Mouse (Mus musculus) myocyte (in vitro differentiated cells): Measurements from ENCODE around the gene Noxo1. TPM values are rescaled to one million over a fixed set of nuclear protein-coding genes. Genes with fewer than 3 reads are reported as not detected.
A peak's percentile ranks its signal among the peaks of the same experiment; 100 is the strongest.

Experiments
- H3K27me3 ChIP-seq: one replicate; pipeline ENCODE4 v1.6.1; 2011; ENCODE audit not compliant: control insufficient read depth, insufficient read depth, insufficient read length
- H3K36me3 ChIP-seq: one replicate; pipeline ENCODE4 v1.6.1; 2011; ENCODE audit not compliant: control insufficient read depth, insufficient read depth
- H3K4me2 ChIP-seq: one replicate; pipeline ENCODE4 v1.6.1; 2011; ENCODE audit warnings: low read depth, control low read depth
- H3K4me3 ChIP-seq: one replicate; pipeline ENCODE4 v1.5.1; 2011; ENCODE audit warnings: mild to moderate bottlenecking, control low read depth, moderate library complexity
- H3K79me2 ChIP-seq: one replicate; pipeline ENCODE4 v1.6.1; 2011; ENCODE audit not compliant: control insufficient read depth, insufficient read depth
- H3ac ChIP-seq: one replicate; pipeline ENCODE4 v1.6.1; 2011; ENCODE audit not compliant: control insufficient read depth, insufficient read length
- CEBPB ChIP-seq: IDR thresholded peaks from 2 replicates; pipeline ENCODE4 v1.6.1; 2011; ENCODE audit warnings: mild to moderate bottlenecking, moderate library complexity; ENCODE audit not compliant: poor library complexity, insufficient read depth, severe bottlenecking
- E2F4 ChIP-seq: IDR thresholded peaks from one replicate; pipeline ENCODE4 v1.6.1; 2011; ENCODE audit warnings: mild to moderate bottlenecking, control low read depth, moderate library complexity; ENCODE audit not compliant: insufficient read depth
- MAX ChIP-seq: IDR thresholded peaks from one replicate; pipeline ENCODE4 v1.6.1; 2011; ENCODE audit warnings: low read depth, mild to moderate bottlenecking, control low read depth
- MYOD1 ChIP-seq, 3 experiments: IDR thresholded peaks; one replicate each; pipeline ENCODE4 v1.6.1; 2011; ENCODE audit warnings: control low read depth in 2 of 3, low read depth in 2 of 3, mild to moderate bottlenecking in 2 of 3, moderate library complexity in 1 of 3; ENCODE audit not compliant: insufficient read length in 2 of 3, control insufficient read depth in 1 of 3
- MYOG ChIP-seq, 3 experiments: IDR thresholded peaks; one replicate each; pipeline ENCODE4 v1.6.1; 2011; ENCODE audit warnings: control low read depth in 2 of 3, low read depth in 2 of 3, mild to moderate bottlenecking in 2 of 3; ENCODE audit not compliant: insufficient read length in 2 of 3, control insufficient read depth in 1 of 3, insufficient read depth in 1 of 3
- POLR2A ChIP-seq: IDR thresholded peaks from one replicate; pipeline ENCODE4 v1.6.1; 2011; ENCODE audit warnings: low read depth, mild to moderate bottlenecking, control low read depth, moderate library complexity; ENCODE audit not compliant: insufficient read length
- POLR2AphosphoS2 ChIP-seq: IDR thresholded peaks from one replicate; pipeline ENCODE4 v1.6.1; 2011; ENCODE audit warnings: low read depth, control low read depth; ENCODE audit not compliant: insufficient read length
- REST ChIP-seq: IDR thresholded peaks from one replicate; pipeline ENCODE4 v1.6.1; 2011; ENCODE audit warnings: mild to moderate bottlenecking, control low read depth, moderate library complexity; ENCODE audit not compliant: insufficient read depth, insufficient read length
- SRF ChIP-seq: IDR thresholded peaks from one replicate; pipeline ENCODE4 v1.6.1; 2011; ENCODE audit warnings: low read depth; ENCODE audit not compliant: control insufficient read depth, insufficient read length
- TCF12 ChIP-seq: IDR thresholded peaks from one replicate; pipeline ENCODE4 v1.6.1; 2011; ENCODE audit warnings: mild to moderate bottlenecking, control low read depth; ENCODE audit not compliant: poor library complexity, insufficient read depth, severe bottlenecking
- TCF3 ChIP-seq: IDR thresholded peaks from one replicate; pipeline ENCODE4 v1.6.1; 2011; ENCODE audit warnings: low read depth, control low read depth; ENCODE audit not compliant: insufficient read length
- USF1 ChIP-seq: IDR thresholded peaks from one replicate; pipeline ENCODE4 v1.6.1; 2011; ENCODE audit warnings: low read depth, mild to moderate bottlenecking, control low read depth, moderate library complexity
- polyA plus RNA-seq: library from polyadenylated mRNA; unstranded; fragments of >200 nt; fragmentation: generic; extraction: Trizol; gene quantifications from one replicate; pipeline ENCODE4 v1.2.1, GENCODE M21; 2012; ENCODE audit warnings: missing spikeins

Gene Noxo1
- polyA plus RNA-seq, 1 experiment, result 0.54 TPM

- peak within 1 kb of the TSS; percentile 5 for H3ac ChIP-seq
- peaks cover 16% of the 10 kb centered on the region for H3K79me2 ChIP-seq
- TF ChIP-seq E2F4 (peak; percentile 2), MYOD1 (IDR thresholded peaks at IDR 0.05; ENCODE audit: control insufficient read depth in 1 of 3, insufficient read length in 2 of 3, low read depth in 2 of 3) (no peak), SRF (peak; percentile 72), CEBPB (no peak), POLR2AphosphoS2 (peak; percentile 94), TCF12 (no peak), REST (no peak), TCF3 (no peak), MYOG (IDR thresholded peaks at IDR 0.05; ENCODE audit: control insufficient read depth in 1 of 3, insufficient read depth in 1 of 3, insufficient read length in 2 of 3, low read depth in 2 of 3) (peak in 1 of 3 experiments; percentile 10), POLR2A (peak; percentile 91), USF1 (no peak)
- H3K4me2 ChIP-seq, result peak within 1 kb of the TSS; percentile 89
- H3K36me3 ChIP-seq, result peaks cover under 1% of the 10 kb centered on the region
- H3K27me3 ChIP-seq, result no peaks in the 10 kb centered on the region
- peak within 1 kb of the TSS; percentile 72 for H3K4me3 ChIP-seq
These were observed 11.2 kb downstream of the Noxo1 start, which contains the start of gene Tbl3 for GRCm38 (mm10) chr17:24706982-24707800. Gene Tbl3 (minus strand): TSS chr17:24707660.

- no peak for TF ChIP-seq REST
- TF ChIP-seq TCF3, result no peak
- TF ChIP-seq USF1, result no peak
- no peak for TF ChIP-seq POLR2A
- no peak for TF ChIP-seq MYOD1 (IDR thresholded peaks at IDR 0.05; ENCODE audit: control insufficient read depth in 1 of 3, insufficient read length in 2 of 3, low read depth in 2 of 3)
- no peak for TF ChIP-seq MAX
- no peak for TF ChIP-seq MYOG (IDR thresholded peaks at IDR 0.05; ENCODE audit: control insufficient read depth in 1 of 3, insufficient read depth in 1 of 3, insufficient read length in 2 of 3, low read depth in 2 of 3)
These were observed 11.9 kb downstream of the Noxo1 start for GRCm38 (mm10) chr17:24707801-24708425.

GRCm38 (mm10) chr17:24708646-24709045 is 12.6 kb downstream of the Noxo1 start:
- Histone ChIP-seq H3K27me3 (no peaks in the 10 kb centered on the region), H3K36me3 (no peaks in the 10 kb centered on the region), H3K79me2 (peaks cover 16% of the 10 kb centered on the region), H3K4me2 (no peak overlapping the region), H3K4me3 (peak overlapping the region; percentile 72), H3ac (no peak overlapping the region)
- TF ChIP-seq MYOG (IDR thresholded peaks at IDR 0.05; ENCODE audit: control insufficient read depth in 1 of 3, insufficient read depth in 1 of 3, insufficient read length in 2 of 3, low read depth in 2 of 3) (no peak), USF1 (no peak), POLR2A (no peak), E2F4 (no peak), POLR2AphosphoS2 (no peak), SRF (no peak), REST (no peak), MYOD1 (IDR thresholded peaks at IDR 0.05; ENCODE audit: control insufficient read depth in 1 of 3, insufficient read length in 2 of 3, low read depth in 2 of 3) (no peak), MAX (no peak), CEBPB (no peak), TCF3 (no peak), TCF12 (no peak)

More at GRCm38 (mm10) chr17:24707801-24708425, 11.9 kb downstream of the Noxo1 start:
- peak overlapping the region; percentile 5 for H3ac ChIP-seq
- no peaks in the 10 kb centered on the region for H3K36me3 ChIP-seq
- no peaks in the 10 kb centered on the region for H3K27me3 ChIP-seq
- peak overlapping the region; percentile 72 for H3K4me3 ChIP-seq
- peak overlapping the region; percentile 89 for H3K4me2 ChIP-seq
- H3K79me2 ChIP-seq, result peaks cover 16% of the 10 kb centered on the region

GRCm38 (mm10) chr17:24715556-24715955 is 19.5 kb downstream of the Noxo1 start:
- Histone ChIP-seq H3K79me2 (peaks cover 10% of the 10 kb centered on the region), H3ac (no peak overlapping the region), H3K4me3 (no peak overlapping the region), H3K4me2 (no peak overlapping the region), H3K27me3 (no peaks in the 10 kb centered on the region), H3K36me3 (no peaks in the 10 kb centered on the region)
- TF ChIP-seq CEBPB, result no peak
- TF ChIP-seq TCF12, result no peak
- no peak for TF ChIP-seq E2F4
- TF ChIP-seq USF1, result no peak
- TF ChIP-seq POLR2AphosphoS2, result no peak
- TF ChIP-seq MAX, result no peak
- TF ChIP-seq REST, result no peak
- no peak for TF ChIP-seq MYOG (IDR thresholded peaks at IDR 0.05; ENCODE audit: control insufficient read depth in 1 of 3, insufficient read depth in 1 of 3, insufficient read length in 2 of 3, low read depth in 2 of 3)
- TF ChIP-seq MYOD1 (IDR thresholded peaks at IDR 0.05; ENCODE audit: control insufficient read depth in 1 of 3, insufficient read length in 2 of 3, low read depth in 2 of 3), result no peak
